Mouse (Mus musculus): ENCODE data around the gene Vmp1. TPM values are rescaled to one million over a fixed set of nuclear protein-coding genes. Genes with fewer than 3 reads are reported as not detected.

Vmp1 gene
- total RNA-seq, 1 experiment = 107 TPM

GRCm38 (mm10) chr11:86610239-86610638 is 73.4 kb downstream of the Vmp1 start:
- no peak for DNase-seq (ENCODE audit: low read depth, low spot score)
- no peak overlapping the region for H3K9ac ChIP-seq (ENCODE audit: insufficient read depth, low read depth, low read length, poor library complexity, severe bottlenecking)
- no peak for TF ChIP-seq ZNF384 (IDR thresholded peaks at IDR 0.05; ENCODE audit: low read depth, low read length)
- no peak for TF ChIP-seq HCFC1 (IDR thresholded peaks at IDR 0.05; ENCODE audit: borderline replicate concordance, insufficient read depth, low read length)
- TF ChIP-seq CHD2 (IDR thresholded peaks at IDR 0.05; ENCODE audit: low read depth, low read length) = no peak
- TF ChIP-seq MAFK (IDR thresholded peaks at IDR 0.05; ENCODE audit: insufficient read depth, low read depth, low read length) = peak; percentile 64; the same call in 1 of the 2 replicates
- no peak for TF ChIP-seq ZC3H11A (IDR thresholded peaks at IDR 0.05; ENCODE audit: borderline replicate concordance, low read depth, low read length)
- in situ Hi-C loops (cut with MboI; ENCODE audit: low sequenced_read_pairs in 2 of 2, unreplicated experiment in 2 of 2) = no loop called here
- H3K27ac ChIP-seq (ENCODE audit: insufficient read depth, low read depth, low read length, poor library complexity, severe bottlenecking) = no peak overlapping the region
- H3K4me3 ChIP-seq (ENCODE audit: insufficient read depth in 1 of 2, low read depth in 1 of 2, low read length in 2 of 2, poor library complexity in 1 of 2, severe bottlenecking in 1 of 2) = no peak overlapping the region
- H3K9me3 ChIP-seq (ENCODE audit: control insufficient read depth, insufficient read depth, low read depth, low read length) = no peaks in the 10 kb centered on the region
- H3K4me1 ChIP-seq (ENCODE audit: control insufficient read depth in 2 of 2, insufficient read depth in 2 of 2, low read length in 2 of 2, poor library complexity in 1 of 2) = no peaks in the 10 kb centered on the region
- H3K36me3 ChIP-seq (ENCODE audit: control insufficient read depth, insufficient read depth, low read length, poor library complexity, severe bottlenecking) = no peaks in the 10 kb centered on the region

GRCm38 (mm10) chr11:86607808-86608350 is 75.8 kb downstream of the Vmp1 start:
- H3K9me3 ChIP-seq (ENCODE audit: control insufficient read depth, insufficient read depth, low read depth, low read length) = no peaks in the 10 kb centered on the region
- no peak for DNase-seq (ENCODE audit: low read depth, low spot score)
- TF ChIP-seq ZC3H11A (IDR thresholded peaks at IDR 0.05; ENCODE audit: borderline replicate concordance, low read depth, low read length) = no peak
- TF ChIP-seq CHD2 (IDR thresholded peaks at IDR 0.05; ENCODE audit: low read depth, low read length) = no peak
- no peak for TF ChIP-seq ZNF384 (IDR thresholded peaks at IDR 0.05; ENCODE audit: low read depth, low read length)
- TF ChIP-seq HCFC1 (IDR thresholded peaks at IDR 0.05; ENCODE audit: borderline replicate concordance, insufficient read depth, low read length) = no peak
- no peak for TF ChIP-seq MAFK (IDR thresholded peaks at IDR 0.05; ENCODE audit: insufficient read depth, low read depth, low read length)
- no peak overlapping the region for H3K27ac ChIP-seq (ENCODE audit: insufficient read depth, low read depth, low read length, poor library complexity, severe bottlenecking)
- no peak overlapping the region for H3K4me3 ChIP-seq (ENCODE audit: insufficient read depth in 1 of 2, low read depth in 1 of 2, low read length in 2 of 2, poor library complexity in 1 of 2, severe bottlenecking in 1 of 2)
- no peak overlapping the region for H3K9ac ChIP-seq (ENCODE audit: insufficient read depth, low read depth, low read length, poor library complexity, severe bottlenecking)
- no peaks in the 10 kb centered on the region for H3K4me1 ChIP-seq (ENCODE audit: control insufficient read depth in 2 of 2, insufficient read depth in 2 of 2, low read length in 2 of 2, poor library complexity in 1 of 2)
- in situ Hi-C loops (cut with MboI; ENCODE audit: low sequenced_read_pairs in 2 of 2, unreplicated experiment in 2 of 2) = no loop called here
- no peaks in the 10 kb centered on the region for H3K36me3 ChIP-seq (ENCODE audit: control insufficient read depth, insufficient read depth, low read length, poor library complexity, severe bottlenecking)

DNA sequence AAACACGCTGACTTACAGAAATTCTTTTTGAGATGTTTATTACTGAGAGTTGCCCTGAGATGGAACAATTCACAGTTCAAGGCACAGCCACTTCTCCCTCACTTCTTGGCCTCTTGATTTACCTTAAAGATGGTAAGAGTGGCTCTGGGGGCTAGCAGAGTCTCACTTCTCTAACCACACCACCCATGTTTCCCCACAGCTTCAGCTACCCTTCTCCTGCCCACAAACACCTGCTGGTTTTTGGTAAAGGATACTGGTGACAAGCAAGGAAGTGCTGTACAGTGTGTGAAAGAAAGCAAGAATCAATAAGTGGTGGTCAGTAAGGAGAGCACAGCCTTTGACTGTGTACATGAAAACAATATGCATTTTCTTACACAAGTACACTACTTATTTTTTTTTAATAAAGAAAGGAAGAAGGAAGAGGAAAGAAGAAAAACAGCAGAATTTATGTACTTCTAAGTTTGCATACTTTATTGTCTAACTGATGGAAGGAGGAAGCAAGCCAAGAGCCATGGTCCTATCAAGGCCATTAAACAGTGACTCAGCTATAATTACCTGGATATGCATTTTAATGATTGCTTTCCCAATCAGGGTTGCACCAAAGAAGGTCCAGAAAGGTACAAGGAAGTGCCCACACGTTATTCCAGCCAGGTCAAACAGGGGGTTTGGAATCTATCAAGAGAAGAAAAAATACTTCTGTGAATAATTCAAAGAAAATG is 76.9 kb downstream of the Vmp1 start:
- no peak overlapping the region for H3K27ac ChIP-seq (ENCODE audit: insufficient read depth, low read depth, low read length, poor library complexity, severe bottlenecking)
- TF ChIP-seq ZC3H11A (IDR thresholded peaks at IDR 0.05; ENCODE audit: borderline replicate concordance, low read depth, low read length) (no peak), HCFC1 (IDR thresholded peaks at IDR 0.05; ENCODE audit: borderline replicate concordance, insufficient read depth, low read length) (no peak), CHD2 (IDR thresholded peaks at IDR 0.05; ENCODE audit: low read depth, low read length) (no peak), MAFK (IDR thresholded peaks at IDR 0.05; ENCODE audit: insufficient read depth, low read depth, low read length) (no peak), ZNF384 (IDR thresholded peaks at IDR 0.05; ENCODE audit: low read depth, low read length) (no peak)
- H3K36me3 ChIP-seq (ENCODE audit: control insufficient read depth, insufficient read depth, low read length, poor library complexity, severe bottlenecking) = no peaks in the 10 kb centered on the region
- no peaks in the 10 kb centered on the region for H3K9me3 ChIP-seq (ENCODE audit: control insufficient read depth, insufficient read depth, low read depth, low read length)
- no peak for DNase-seq (ENCODE audit: low read depth, low spot score)
- in situ Hi-C loops (cut with MboI; ENCODE audit: low sequenced_read_pairs in 2 of 2, unreplicated experiment in 2 of 2) = no loop called here
- no peak overlapping the region for H3K9ac ChIP-seq (ENCODE audit: insufficient read depth, low read depth, low read length, poor library complexity, severe bottlenecking)
- no peaks in the 10 kb centered on the region for H3K4me1 ChIP-seq (ENCODE audit: control insufficient read depth in 2 of 2, insufficient read depth in 2 of 2, low read length in 2 of 2, poor library complexity in 1 of 2)
- H3K4me3 ChIP-seq (ENCODE audit: insufficient read depth in 1 of 2, low read depth in 1 of 2, low read length in 2 of 2, poor library complexity in 1 of 2, severe bottlenecking in 1 of 2) = no peak overlapping the region

- Histone ChIP-seq H3K4me3 (ENCODE audit: insufficient read depth in 1 of 2, low read depth in 1 of 2, low read length in 2 of 2, poor library complexity in 1 of 2, severe bottlenecking in 1 of 2) (no peak overlapping the region), H3K4me1 (ENCODE audit: control insufficient read depth in 2 of 2, insufficient read depth in 2 of 2, low read length in 2 of 2, poor library complexity in 1 of 2) (no peaks in the 10 kb centered on the region), H3K9me3 (ENCODE audit: control insufficient read depth, insufficient read depth, low read depth, low read length) (no peaks in the 10 kb centered on the region), H3K27ac (ENCODE audit: insufficient read depth, low read depth, low read length, poor library complexity, severe bottlenecking) (no peak overlapping the region), H3K36me3 (ENCODE audit: control insufficient read depth, insufficient read depth, low read length, poor library complexity, severe bottlenecking) (no peaks in the 10 kb centered on the region), H3K9ac (ENCODE audit: insufficient read depth, low read depth, low read length, poor library complexity, severe bottlenecking) (no peak overlapping the region)
- in situ Hi-C loops (cut with MboI; ENCODE audit: low sequenced_read_pairs in 2 of 2, unreplicated experiment in 2 of 2) = no loop called here
- TF ChIP-seq MAFK (IDR thresholded peaks at IDR 0.05; ENCODE audit: insufficient read depth, low read depth, low read length) (no peak), HCFC1 (IDR thresholded peaks at IDR 0.05; ENCODE audit: borderline replicate concordance, insufficient read depth, low read length) (no peak), ZC3H11A (IDR thresholded peaks at IDR 0.05; ENCODE audit: borderline replicate concordance, low read depth, low read length) (no peak), CHD2 (IDR thresholded peaks at IDR 0.05; ENCODE audit: low read depth, low read length) (no peak), ZNF384 (IDR thresholded peaks at IDR 0.05; ENCODE audit: low read depth, low read length) (no peak)
- DNase-seq (ENCODE audit: low read depth, low spot score) = no peak
Measured at GRCm38 (mm10) chr11:86604732-86605520, 78.7 kb downstream of the Vmp1 start.

Data from ES-E14 (cell line).